Mouse (Mus musculus) intestine, postnatal 0 days (tissue): ENCODE data around the gene Hist4h4. TPM values are rescaled to one million over a fixed set of nuclear protein-coding genes. Genes with fewer than 3 reads are reported as not detected.
A peak's percentile ranks its signal among the peaks of the same experiment; 100 is the strongest.

Experiments used
- ATAC-seq: fragments of 200-750 bp; cut with Nextera tagmentation; 2 replicates; pipeline ENCODE4 v1.8.0; 2017; ENCODE audit warnings: mild to moderate bottlenecking, moderate TSS enrichment, moderate library complexity
- H3K27ac ChIP-seq: fragments of 300-500 bp; sonication (generic); 2 replicates; pipeline ENCODE4 v1.5.1; 2014; ENCODE audit warnings: mild to moderate bottlenecking, low read depth, low read length, moderate library complexity
- H3K27me3 ChIP-seq: fragments of 300-500 bp; sonication (generic); replicated peaks from 2 replicates; pipeline ENCODE4 v1.6.1; 2014; ENCODE audit warnings: low read length, mixed read lengths; ENCODE audit not compliant: control insufficient read depth, insufficient read depth
- H3K36me3 ChIP-seq: fragments of 300-500 bp; sonication (generic); 2 replicates; pipeline ENCODE4 v1.6.1; 2014; ENCODE audit warnings: mild to moderate bottlenecking, moderate library complexity; ENCODE audit not compliant: control insufficient read depth, insufficient read depth
- H3K4me1 ChIP-seq: fragments of 300-500 bp; sonication (generic); replicated peaks from 2 replicates; pipeline ENCODE4 v1.6.1; 2014; ENCODE audit warnings: antibody characterized with exemption, low read length, mixed read lengths; ENCODE audit not compliant: control insufficient read depth, insufficient read depth
- H3K4me2 ChIP-seq: fragments of 300-500 bp; sonication (generic); replicated peaks from 2 replicates; pipeline ENCODE4 v1.6.1; 2014; ENCODE audit warnings: low read depth, mild to moderate bottlenecking, moderate library complexity
- H3K4me3 ChIP-seq: fragments of 300-500 bp; sonication (generic); 2 replicates; pipeline ENCODE4 v1.5.1; 2014; ENCODE audit warnings: low read depth, low read length
- H3K9ac ChIP-seq: fragments of 300-500 bp; sonication (generic); 2 replicates; pipeline ENCODE4 v1.6.1; 2014; ENCODE audit warnings: mild to moderate bottlenecking, low read depth, low read length
- H3K9me3 ChIP-seq: fragments of 300-500 bp; sonication (generic); 2 replicates; pipeline ENCODE4 v1.6.1; 2016; ENCODE audit warnings: mixed run types; ENCODE audit not compliant: control insufficient read depth
- CTCF ChIP-seq: sonication (generic); IDR thresholded peaks from 2 replicates; pipeline ENCODE4 v1.5.1; 2016; ENCODE audit warnings: low read depth, mild to moderate bottlenecking, control low read depth, antibody characterized with exemption, moderate library complexity
- WGBS: fragments of 180-500 bp; shearing (Covaris S2); extraction: QIAGEN DNeasy Blood & Tissue Kit; methylation state at CpG from one replicate; pipeline ENCODE4 v1.1.7; 2014; 5-methylcytosine and 5-hydroxymethylcytosine counted together
- polyA plus RNA-seq: library from polyadenylated mRNA; unstranded; fragments of >200 nt; fragmentation: Nextera tagmentation; extraction: Ambion mirVana; gene quantifications from 2 replicates; pipeline ENCODE4 v1.2.1, GENCODE M21; 2015

Gene Hist4h4
- polyA plus RNA-seq, 1 experiment from 2014 or later: 0.76 TPM

DNA sequence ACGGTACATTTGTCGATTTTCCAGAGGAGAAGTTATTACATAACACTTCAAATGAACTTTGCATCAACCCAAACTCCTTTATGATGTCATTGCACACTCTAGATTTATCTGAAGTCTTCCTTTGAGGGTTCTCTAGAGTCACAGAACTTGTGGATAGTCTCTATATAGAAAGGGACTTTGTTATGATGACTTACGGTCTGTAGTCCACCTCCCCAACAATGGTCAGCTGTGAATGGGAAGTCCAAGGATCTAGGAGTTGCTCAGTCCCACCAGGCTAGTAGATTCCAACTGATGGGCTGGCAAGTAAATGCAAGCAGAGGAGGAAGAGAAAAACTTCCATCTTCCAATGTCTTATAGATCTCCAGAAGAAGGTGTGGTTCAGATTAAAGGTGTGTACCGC is 24.5 kb upstream of the Hist4h4 start:
- Histone ChIP-seq H3K36me3 (peaks cover 16% of the 10 kb centered on the region), H3K4me3 (peak overlapping the region; percentile 43), H3K4me2 (peak overlapping the region; percentile 67), H3K27me3 (no peaks in the 10 kb centered on the region), H3K9me3 (no peaks in the 10 kb centered on the region), H3K27ac (peak overlapping the region; percentile 60; the same call in 1 of the 2 replicates), H3K9ac (no peak overlapping the region), H3K4me1 (peaks cover 4% of the 10 kb centered on the region; the same call in 1 of the 2 replicates)
- ATAC-seq: peak; percentile 10; the same call in 1 of the 2 replicates
- 32% methylated on average over 4 of the region's 4 CpGs for WGBS
- no peak for TF ChIP-seq CTCF

GRCm38 (mm10) chr6:136827881-136828561 is 23.8 kb upstream of the Hist4h4 start, which contains the start of gene Wbp11:
TSS of gene Wbp11 (minus strand) at chr6:136828233.
- H3K4me3 ChIP-seq: peak within 1 kb of the TSS; percentile 93
- H3K27me3 ChIP-seq: no peaks in the 10 kb centered on the region
- H3K9me3 ChIP-seq: no peaks in the 10 kb centered on the region
- peak within 1 kb of the TSS; percentile 87 for H3K27ac ChIP-seq
- peak within 1 kb of the TSS; percentile 73 for H3K4me2 ChIP-seq
- H3K4me1 ChIP-seq: peaks cover 4% of the 10 kb centered on the region; the same call in 1 of the 2 replicates
- peak; percentile 62 for TF ChIP-seq CTCF
- peak; percentile 100 for ATAC-seq
- peaks cover 18% of the 10 kb centered on the region for H3K36me3 ChIP-seq
- under 1% methylated on average over 42 of the region's 45 CpGs for WGBS
- H3K9ac ChIP-seq: peak within 1 kb of the TSS; percentile 97

GRCm38 (mm10) chr6:136827516-136827880 is 23.3 kb upstream of the Hist4h4 start, which contains the start of gene BC049715:
TSS of gene BC049715 (plus strand) at chr6:136827626.
- WGBS: under 1% methylated on average over 34 of the region's 34 CpGs
- no peak for TF ChIP-seq CTCF
- peak; percentile 44 for ATAC-seq
- Histone ChIP-seq H3K4me1 (peaks cover 4% of the 10 kb centered on the region; the same call in 1 of the 2 replicates), H3K9ac (peak within 1 kb of the TSS; percentile 97), H3K36me3 (peaks cover 23% of the 10 kb centered on the region), H3K9me3 (no peaks in the 10 kb centered on the region), H3K4me2 (peak within 1 kb of the TSS; percentile 73), H3K4me3 (peak within 1 kb of the TSS; percentile 93), H3K27me3 (no peaks in the 10 kb centered on the region), H3K27ac (peak within 1 kb of the TSS; percentile 87)

DNA sequence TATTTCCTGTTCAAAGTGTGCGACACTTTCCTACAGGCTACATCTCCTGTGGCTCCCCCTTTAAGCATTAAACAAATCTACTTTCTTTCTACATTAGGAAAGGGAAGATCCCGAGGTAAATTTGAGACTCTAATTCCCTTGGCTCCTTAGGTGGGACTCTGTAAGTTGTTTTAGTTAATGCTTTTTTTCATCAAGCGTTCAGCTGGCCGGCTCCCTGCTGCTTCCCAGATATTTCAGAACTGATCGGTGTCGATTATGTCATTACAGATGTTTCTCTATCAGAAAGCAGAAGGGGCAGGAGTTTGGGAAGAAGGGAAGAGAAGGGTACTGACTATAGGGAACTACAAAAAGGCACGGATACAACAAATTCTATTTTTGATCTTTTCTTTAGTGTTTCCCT is 22.9 kb upstream of the Hist4h4 start:
- no peak for ATAC-seq
- peaks cover 4% of the 10 kb centered on the region; the same call in 1 of the 2 replicates for H3K4me1 ChIP-seq
- H3K27me3 ChIP-seq: no peaks in the 10 kb centered on the region
- peak overlapping the region; percentile 93 for H3K4me3 ChIP-seq
- TF ChIP-seq CTCF: no peak
- no peak overlapping the region for H3K27ac ChIP-seq
- WGBS: 12% methylated on average over 7 of the region's 7 CpGs
- peaks cover 27% of the 10 kb centered on the region for H3K36me3 ChIP-seq
- H3K4me2 ChIP-seq: peak overlapping the region; percentile 73
- peak overlapping the region; percentile 97 for H3K9ac ChIP-seq
- H3K9me3 ChIP-seq: no peaks in the 10 kb centered on the region

DNA sequence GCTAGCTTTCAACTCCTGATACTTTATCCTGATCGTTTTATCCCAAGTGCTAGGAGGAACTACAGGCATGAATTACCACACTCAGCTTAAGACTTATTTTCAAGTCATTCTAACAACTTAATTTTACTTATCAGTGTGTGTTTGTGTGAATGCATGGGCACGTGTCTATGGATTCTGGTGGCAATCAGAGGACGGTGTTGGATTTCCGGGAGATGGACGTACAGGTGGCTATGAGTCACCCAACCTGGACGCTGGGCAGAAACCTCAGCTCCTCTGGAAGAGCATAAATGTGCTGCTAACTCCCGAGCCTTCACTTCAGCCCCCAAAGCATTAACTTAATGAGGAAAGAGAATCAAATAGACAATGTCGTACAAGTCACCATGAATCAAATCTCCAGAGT is 20.8 kb upstream of the Hist4h4 start:
- ATAC-seq: no peak
- Histone ChIP-seq H3K27me3 (no peaks in the 10 kb centered on the region), H3K36me3 (peaks cover 49% of the 10 kb centered on the region), H3K4me1 (peaks cover 4% of the 10 kb centered on the region; the same call in 1 of the 2 replicates), H3K9me3 (no peaks in the 10 kb centered on the region), H3K4me3 (no peak overlapping the region), H3K27ac (no peak overlapping the region), H3K9ac (no peak overlapping the region), H3K4me2 (no peak overlapping the region)
- TF ChIP-seq CTCF: no peak
- 91% methylated on average over 8 of the region's 8 CpGs for WGBS

DNA sequence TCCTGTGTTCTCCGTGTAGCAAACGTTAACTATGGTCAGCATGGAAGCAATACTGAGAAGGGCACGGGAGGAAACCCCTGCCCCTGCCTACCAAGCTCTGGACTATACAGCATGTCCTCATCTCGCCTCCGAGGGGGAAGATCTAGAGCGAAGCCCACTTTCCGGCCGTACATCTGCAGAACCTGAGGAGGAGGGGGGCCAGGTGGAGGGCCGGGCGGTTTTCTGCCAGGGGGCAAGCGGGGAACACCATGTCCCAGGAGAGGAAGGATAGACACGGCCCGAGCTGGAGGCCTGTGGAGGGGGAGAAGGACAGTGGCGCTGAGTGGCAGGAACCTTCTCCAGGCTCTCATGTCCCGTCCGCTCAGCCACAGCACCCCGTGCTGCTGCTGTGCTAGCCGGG is 16.9 kb upstream of the Hist4h4 start:
- H3K4me3 ChIP-seq: no peak overlapping the region
- 96% methylated on average over 18 of the region's 18 CpGs for WGBS
- no peak for ATAC-seq
- no peak overlapping the region for H3K9ac ChIP-seq
- no peak for TF ChIP-seq CTCF
- no peaks in the 10 kb centered on the region for H3K27me3 ChIP-seq
- H3K27ac ChIP-seq: no peak overlapping the region
- H3K36me3 ChIP-seq: peaks cover 81% of the 10 kb centered on the region
- no peaks in the 10 kb centered on the region for H3K9me3 ChIP-seq
- H3K4me1 ChIP-seq: no peaks in the 10 kb centered on the region
- no peak overlapping the region for H3K4me2 ChIP-seq
